Mouse (Mus musculus) testis, adult 2 months (tissue): Measurements from ENCODE around the gene Nutf2. TPM values are rescaled to one million over a fixed set of nuclear protein-coding genes. Genes with fewer than 3 reads are reported as not detected.

Source experiments
- H3K27ac ChIP-seq: fragments of 200-500 bp; 2 replicates; pipeline ENCODE4 v1.5.1; 2012; ENCODE audit warnings: low read depth, low read length; ENCODE audit not compliant: control insufficient read depth, insufficient read depth
- H3K27me3 ChIP-seq: fragments of 200-500 bp; 2 replicates; pipeline ENCODE4 v1.6.1; 2012; ENCODE audit warnings: mild to moderate bottlenecking, low read length, moderate library complexity; ENCODE audit not compliant: control insufficient read depth, insufficient read depth
- H3K36me3 ChIP-seq: fragments of 200-500 bp; 2 replicates; pipeline ENCODE4 v1.6.1; 2012; ENCODE audit warnings: mild to moderate bottlenecking, low read length; ENCODE audit not compliant: control insufficient read depth, insufficient read depth
- H3K4me1 ChIP-seq: fragments of 200-500 bp; 2 replicates; pipeline ENCODE4 v1.6.1; 2012; ENCODE audit warnings: low read length; ENCODE audit not compliant: control insufficient read depth, insufficient read depth
- H3K4me3 ChIP-seq: fragments of 200-500 bp; 2 replicates; pipeline ENCODE4 v1.5.1; 2012; ENCODE audit warnings: low read depth, mild to moderate bottlenecking, low read length, moderate library complexity, mixed read lengths; ENCODE audit not compliant: control insufficient read depth
- CTCF ChIP-seq: fragments of 200-500 bp; IDR thresholded peaks from 2 replicates; pipeline ENCODE4 v1.5.1; 2012; ENCODE audit warnings: low read depth, mild to moderate bottlenecking, inconsistent platforms, low read length, moderate library complexity; ENCODE audit not compliant: control insufficient read depth, insufficient read depth, insufficient replicate concordance
- POLR2A ChIP-seq: fragments of 200-500 bp; IDR thresholded peaks from 2 replicates; pipeline ENCODE4 v1.6.1; 2012; ENCODE audit warnings: low read depth, mild to moderate bottlenecking, inconsistent platforms, low read length, moderate library complexity; ENCODE audit not compliant: control insufficient read depth
- polyA plus RNA-seq: library from polyadenylated mRNA; depleted of rRNA; stranded (reverse); fragments of >200 nt; gene quantifications from 2 replicates; pipeline ENCODE4 v1.2.3, GENCODE M21; 2012

Nutf2 gene
- polyA plus RNA-seq, 1 experiment, result 32.1 TPM

GRCm38 (mm10) chr8:105846678-105847077 is 13.7 kb upstream of the Nutf2 start:
- TF ChIP-seq CTCF (no peak), POLR2A (no peak)
- Histone ChIP-seq H3K27me3 (no peaks in the 10 kb centered on the region), H3K4me3 (no peak overlapping the region), H3K4me1 (peaks cover 4% of the 10 kb centered on the region), H3K27ac (no peak overlapping the region), H3K36me3 (no peaks in the 10 kb centered on the region; the same call in none of the 2 replicates)

GRCm38 (mm10) chr8:105850014-105850413 is 10.4 kb upstream of the Nutf2 start:
- TF ChIP-seq CTCF (no peak), POLR2A (no peak)
- Histone ChIP-seq H3K27me3 (no peaks in the 10 kb centered on the region), H3K27ac (no peak overlapping the region), H3K36me3 (no peaks in the 10 kb centered on the region), H3K4me3 (no peak overlapping the region), H3K4me1 (peaks cover 6% of the 10 kb centered on the region)

- Histone ChIP-seq H3K36me3 (no peaks in the 10 kb centered on the region), H3K4me3 (no peak overlapping the region), H3K27me3 (no peaks in the 10 kb centered on the region), H3K27ac (no peak overlapping the region), H3K4me1 (peaks cover 6% of the 10 kb centered on the region)
- no peak for TF ChIP-seq CTCF
- TF ChIP-seq POLR2A, result no peak
Observed at GRCm38 (mm10) chr8:105850611-105851010, 9.8 kb upstream of the Nutf2 start.

GRCm38 (mm10) chr8:105851651-105852143 is 8.7 kb upstream of the Nutf2 start:
- no peaks in the 10 kb centered on the region for H3K27me3 ChIP-seq
- peak overlapping the region; percentile 99 for H3K4me3 ChIP-seq
- peaks cover 12% of the 10 kb centered on the region for H3K4me1 ChIP-seq
- TF ChIP-seq CTCF, result no peak
- TF ChIP-seq POLR2A, result peak; percentile 96
- H3K27ac ChIP-seq, result peak overlapping the region; percentile 94
- H3K36me3 ChIP-seq, result no peaks in the 10 kb centered on the region

- TF ChIP-seq CTCF, result no peak
- no peak for TF ChIP-seq POLR2A
- Histone ChIP-seq H3K4me3 (peak overlapping the region; percentile 99), H3K27ac (no peak overlapping the region), H3K4me1 (peaks cover 12% of the 10 kb centered on the region), H3K36me3 (no peaks in the 10 kb centered on the region), H3K27me3 (no peaks in the 10 kb centered on the region)
Observed at GRCm38 (mm10) chr8:105852146-105852729, 8.1 kb upstream of the Nutf2 start.

- H3K27me3 ChIP-seq, result no peaks in the 10 kb centered on the region
- no peak within 1 kb of the TSS for H3K27ac ChIP-seq
- TF ChIP-seq POLR2A (no peak), CTCF (no peak)
- H3K36me3 ChIP-seq, result no peaks in the 10 kb centered on the region
- peak within 1 kb of the TSS; percentile 55 for H3K4me3 ChIP-seq
- H3K4me1 ChIP-seq, result peaks cover 12% of the 10 kb centered on the region
Observed at GRCm38 (mm10) chr8:105853178-105853577, 7.2 kb upstream of the Nutf2 start, which contains the start of gene Cenpt. Gene Cenpt, minus strand, starts transcription at chr8:105853278.

GRCm38 (mm10) chr8:105854303-105854702 is 6.1 kb upstream of the Nutf2 start:
- H3K27ac ChIP-seq, result no peak overlapping the region
- no peaks in the 10 kb centered on the region for H3K27me3 ChIP-seq
- H3K4me1 ChIP-seq, result peaks cover 12% of the 10 kb centered on the region
- H3K4me3 ChIP-seq, result no peak overlapping the region
- no peaks in the 10 kb centered on the region for H3K36me3 ChIP-seq
- peak; percentile 23; the same call in 1 of the 2 replicates for TF ChIP-seq CTCF
- TF ChIP-seq POLR2A, result no peak
